Mouse (Mus musculus) effector memory CD4-positive, alpha-beta T cell, adult 7 months (primary cell): ENCODE data around the gene Sirt1. TPM values are rescaled to one million over a fixed set of nuclear protein-coding genes. Genes with fewer than 3 reads are reported as not detected.

Source experiments
- polyA plus RNA-seq: library from polyadenylated mRNA; unstranded; fragments of 100-300 nt; shearing (Covaris generic); gene quantifications from one replicate; pipeline ENCODE4 v1.2.1, GENCODE M21; 2017

The Sirt1 gene
- polyA plus RNA-seq: 33.2 TPM

DNA sequence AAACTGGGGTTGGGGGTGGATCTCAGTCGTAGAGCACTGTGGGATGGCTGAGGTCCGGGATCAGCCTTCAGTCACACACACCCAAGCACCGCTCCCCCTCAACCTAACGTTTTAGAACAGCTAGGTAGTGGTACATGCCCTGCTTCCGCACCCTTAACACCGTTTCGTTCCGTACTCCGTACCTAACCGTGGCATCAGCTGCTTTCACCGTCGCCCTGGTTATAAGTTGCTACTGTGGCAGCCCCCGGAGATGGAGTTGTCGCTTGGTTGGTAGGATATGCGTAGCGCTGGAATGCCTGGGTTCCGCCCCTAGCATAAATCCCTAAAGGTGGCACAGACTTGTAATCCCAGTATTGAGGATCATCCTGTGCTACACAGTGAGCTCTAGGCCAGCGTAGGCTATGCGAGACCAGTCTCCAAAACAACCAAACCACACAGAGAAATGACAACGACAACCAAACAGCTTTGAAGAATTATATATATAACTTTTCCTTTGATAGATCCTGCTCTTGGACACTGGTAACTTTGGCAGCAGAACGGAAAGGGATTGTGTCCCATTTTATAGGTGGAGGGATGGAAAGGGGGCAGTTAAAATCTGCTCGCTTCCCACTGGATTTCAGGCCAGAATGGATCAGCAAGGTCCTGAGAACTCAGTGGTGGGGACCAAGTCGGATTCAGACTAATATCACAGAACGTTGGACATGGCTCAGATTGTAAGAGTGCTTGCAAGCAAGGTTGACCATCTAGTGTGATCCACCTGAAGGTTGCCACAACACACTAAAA, at the start of gene Sirt1:
Sirt1 (minus strand) TSS at position 207 of the 783 bp plus-strand sequence.

GRCm38 (mm10) chr10:63429785-63430305, 48.3 kb upstream of the Sirt1 start, which contains the start of gene Ctnna3:
Gene Ctnna3 (plus strand): TSS chr10:63430098.

GRCm38 (mm10) chr10:63421739-63422735, 40.5 kb upstream of the Sirt1 start, which contains the start of gene Gm7075:
Gene Gm7075 (minus strand): TSS chr10:63421789.

GRCm38 (mm10) chr10:63382372-63383279, 1.1 kb upstream of the Sirt1 start, which contains the start of gene Dnajc12:
Gene Dnajc12 (plus strand): TSS chr10:63382443.

Other genes with a start within 250 kb of the Sirt1 start
- gene Mypn, start 177.8 kb downstream of the Sirt1 start, polyA plus RNA-seq: 0.59 TPM
- gene Herc4, start 137.9 kb downstream of the Sirt1 start, polyA plus RNA-seq: 88.0 TPM
- gene Dnajc12, start 739 bp upstream of the Sirt1 start, polyA plus RNA-seq: 18.8 TPM
- gene Gm7075, start 40.1 kb upstream of the Sirt1 start, polyA plus RNA-seq: not detected
- gene Ctnna3, start 48.4 kb upstream of the Sirt1 start, polyA plus RNA-seq: 0.38 TPM